Mouse (Mus musculus) forebrain, embryonic 12.5 days (tissue): ENCODE results near the gene Phkg1. TPM values are rescaled to one million over a fixed set of nuclear protein-coding genes. Genes with fewer than 3 reads are reported as not detected.
A peak's percentile ranks its signal among the peaks of the same experiment; 100 is the strongest.
"Not testable (repeated sequence)": the region's sequence is repeated elsewhere in the genome, so short reads cannot be mapped to it uniquely, and the experiment has no call there.

Experiments used
- ATAC-seq: fragments of 200-750 bp; cut with Nextera tagmentation; 2 replicates; pipeline ENCODE4 v1.8.0; 2017; ENCODE audit warnings: moderate TSS enrichment; ENCODE audit not compliant: low FRiP score
- H3K27ac ChIP-seq: fragments of 300-500 bp; sonication (generic); 2 replicates; pipeline ENCODE4 v1.5.1; 2016; ENCODE audit warnings: mild to moderate bottlenecking
- H3K27me3 ChIP-seq: fragments of 300-500 bp; sonication (generic); 2 replicates; pipeline ENCODE4 v1.6.1; 2016; ENCODE audit warnings: mild to moderate bottlenecking
- H3K36me3 ChIP-seq: fragments of 300-500 bp; sonication (generic); replicated peaks from 2 replicates; pipeline ENCODE4 v1.6.1; 2016; ENCODE audit warnings: mild to moderate bottlenecking
- H3K4me1 ChIP-seq: fragments of 300-500 bp; sonication (generic); 2 replicates; pipeline ENCODE4 v1.6.1; 2016
- H3K4me2 ChIP-seq: fragments of 300-500 bp; sonication (generic); 2 replicates; pipeline ENCODE4 v1.6.1; 2016; ENCODE audit warnings: mild to moderate bottlenecking, moderate library complexity
- H3K4me3 ChIP-seq: fragments of 300-500 bp; sonication (generic); replicated peaks from 2 replicates; pipeline ENCODE4 v1.5.1; 2016; ENCODE audit warnings: mild to moderate bottlenecking
- H3K9ac ChIP-seq: fragments of 300-500 bp; sonication (generic); 2 replicates; pipeline ENCODE4 v1.6.1; 2016; ENCODE audit warnings: mild to moderate bottlenecking
- H3K9me3 ChIP-seq: fragments of 300-500 bp; sonication (generic); 2 replicates; pipeline ENCODE4 v1.6.1; 2016
- WGBS: fragments of 180-500 bp; shearing (Covaris S2); methylation state at CpG from one replicate; pipeline ENCODE4 v1.1.7; 2016; 5-methylcytosine and 5-hydroxymethylcytosine counted together
- polyA plus RNA-seq: library from polyadenylated mRNA; unstranded; fragments of >200 nt; fragmentation: Nextera tagmentation; extraction: Ambion mirVana; gene quantifications from 2 replicates; pipeline ENCODE4 v1.2.1, GENCODE M21; 2016

The Phkg1 gene
- 0.23 and 0.32 TPM in 2 replicates for polyA plus RNA-seq

GRCm38 (mm10) chr5:129898449-129898848 lies at the start of gene Phkg1:
Gene Phkg1, minus strand, starts transcription at chr5:129898549.
- Histone ChIP-seq H3K4me2 (no peak within 1 kb of the TSS), H3K4me3 (no peak within 1 kb of the TSS), H3K9ac (no peak within 1 kb of the TSS), H3K27ac (no peak within 1 kb of the TSS), H3K27me3 (no peaks in the 10 kb centered on the region), H3K4me1 (peaks cover 12% of the 10 kb centered on the region), H3K36me3 (no peaks in the 10 kb centered on the region), H3K9me3 (no peaks in the 10 kb centered on the region)
- WGBS: 98% methylated on average over 1 of the region's 1 CpGs
- no peak for ATAC-seq

- Histone ChIP-seq H3K4me1 (peaks cover 7% of the 10 kb centered on the region), H3K27me3 (no peaks in the 10 kb centered on the region), H3K36me3 (peaks cover 9% of the 10 kb centered on the region), H3K9ac (no peak overlapping the region), H3K27ac (no peak overlapping the region), H3K4me3 (no peak overlapping the region), H3K4me2 (no peak overlapping the region), H3K9me3 (no peaks in the 10 kb centered on the region)
- ATAC-seq: no peak
- WGBS: 92% methylated on average over 2 of the region's 2 CpGs
Measured at GRCm38 (mm10) chr5:129947528-129948033, 49.2 kb upstream of the Phkg1 start.

- WGBS: 90% methylated on average over 1 of the region's 1 CpGs
- no peak overlapping the region for H3K4me2 ChIP-seq
- H3K4me3 ChIP-seq: no peak overlapping the region
Measured at GRCm38 (mm10) chr5:129943402-129943801, 45.1 kb upstream of the Phkg1 start.

GRCm38 (mm10) chr5:129942073-129942939 lies 44.0 kb upstream of the Phkg1 start:
- H3K36me3 ChIP-seq, H3K27me3 ChIP-seq, H3K4me1 ChIP-seq, H3K9me3 ChIP-seq: not testable (repeated sequence)
- peak overlapping the region; percentile 93 for H3K4me3 ChIP-seq
- peak overlapping the region; percentile 82 for H3K4me2 ChIP-seq
- peak; percentile 60 for ATAC-seq
- WGBS: under 1% methylated on average over 42 of the region's 82 CpGs
- peak overlapping the region; percentile 87 for H3K9ac ChIP-seq
- H3K27ac ChIP-seq: peak overlapping the region; percentile 59

More at GRCm38 (mm10) chr5:129943402-129943801, 45.1 kb upstream of the Phkg1 start:
- H3K36me3 ChIP-seq: peaks cover 9% of the 10 kb centered on the region
- H3K27ac ChIP-seq: no peak overlapping the region
- H3K9ac ChIP-seq: no peak overlapping the region
- H3K27me3 ChIP-seq: no peaks in the 10 kb centered on the region
- peaks cover 8% of the 10 kb centered on the region for H3K4me1 ChIP-seq
- ATAC-seq: no peak
- H3K9me3 ChIP-seq: no peaks in the 10 kb centered on the region

GRCm38 (mm10) chr5:129941495-129942045 lies 43.2 kb upstream of the Phkg1 start, which contains the start of gene Vkorc1l1:
Gene Vkorc1l1, plus strand, starts transcription at chr5:129941970.
- Histone ChIP-seq H3K4me3 (peak within 1 kb of the TSS; percentile 93), H3K36me3 (peaks cover 9% of the 10 kb centered on the region), H3K4me1 (peaks cover 13% of the 10 kb centered on the region), H3K27me3 (no peaks in the 10 kb centered on the region), H3K27ac (peak within 1 kb of the TSS; percentile 59), H3K9me3 (no peaks in the 10 kb centered on the region), H3K9ac (peak within 1 kb of the TSS; percentile 87), H3K4me2 (peak within 1 kb of the TSS; percentile 82)
- ATAC-seq: peak; percentile 95
- 2% methylated on average over 55 of the region's 59 CpGs for WGBS

- Histone ChIP-seq H3K27ac (peak overlapping the region; percentile 48), H3K4me2 (peak overlapping the region; percentile 50), H3K9ac (0 out of 2 replicates have a peak overlapping the region, but pooled peaks have one; percentile 21), H3K9me3 (no peaks in the 10 kb centered on the region), H3K4me3 (peak overlapping the region; percentile 93), H3K4me1 (peaks cover 13% of the 10 kb centered on the region), H3K27me3 (no peaks in the 10 kb centered on the region), H3K36me3 (peaks cover 9% of the 10 kb centered on the region)
- ATAC-seq: no peak
- 12% methylated on average over 9 of the region's 9 CpGs for WGBS
Measured at GRCm38 (mm10) chr5:129940736-129941494, 42.6 kb upstream of the Phkg1 start.

GRCm38 (mm10) chr5:129940281-129940680 lies 41.9 kb upstream of the Phkg1 start:
- Histone ChIP-seq H3K4me1 (peaks cover 13% of the 10 kb centered on the region), H3K9me3 (no peaks in the 10 kb centered on the region), H3K9ac (no peak overlapping the region), H3K36me3 (peaks cover 5% of the 10 kb centered on the region; the same call in 1 of the 2 replicates), H3K4me3 (no peak overlapping the region), H3K27ac (no peak overlapping the region), H3K27me3 (no peaks in the 10 kb centered on the region), H3K4me2 (no peak overlapping the region)
- ATAC-seq: no peak
- 71% methylated on average over 2 of the region's 2 CpGs for WGBS

- Histone ChIP-seq H3K27me3 (no peaks in the 10 kb centered on the region), H3K36me3 (no peaks in the 10 kb centered on the region), H3K9ac (0 out of 2 replicates have a peak overlapping the region, but pooled peaks have one; percentile 4), H3K4me3 (no peak overlapping the region), H3K4me2 (no peak overlapping the region), H3K4me1 (peaks cover 5% of the 10 kb centered on the region; the same call in 1 of the 2 replicates), H3K9me3 (no peaks in the 10 kb centered on the region), H3K27ac (no peak overlapping the region)
- no peak for ATAC-seq
- 5% methylated on average over 4 of the region's 4 CpGs for WGBS
Measured at GRCm38 (mm10) chr5:129936941-129937340, 38.6 kb upstream of the Phkg1 start.

- 49% methylated on average over 9 of the region's 9 CpGs for WGBS
- no peak for ATAC-seq
Measured at GRCm38 (mm10) chr5:129929924-129930855, 31.8 kb upstream of the Phkg1 start.

GRCm38 (mm10) chr5:129925933-129926332 lies 27.6 kb upstream of the Phkg1 start:
- Histone ChIP-seq H3K9me3 (no peaks in the 10 kb centered on the region), H3K27me3 (no peaks in the 10 kb centered on the region), H3K4me3 (no peak overlapping the region), H3K36me3 (no peaks in the 10 kb centered on the region), H3K9ac (no peak overlapping the region), H3K4me2 (no peak overlapping the region), H3K4me1 (peaks cover 4% of the 10 kb centered on the region), H3K27ac (no peak overlapping the region)
- WGBS: 86% methylated on average over 5 of the region's 5 CpGs
- no peak for ATAC-seq

More at GRCm38 (mm10) chr5:129929924-129930855, 31.8 kb upstream of the Phkg1 start:
- Histone ChIP-seq H3K27me3 (no peaks in the 10 kb centered on the region), H3K4me1 (peaks cover 4% of the 10 kb centered on the region), H3K9me3 (no peaks in the 10 kb centered on the region), H3K4me2 (no peak overlapping the region), H3K27ac (0 out of 2 replicates have a peak overlapping the region, but pooled peaks have one; percentile 31), H3K9ac (no peak overlapping the region), H3K4me3 (no peak overlapping the region), H3K36me3 (no peaks in the 10 kb centered on the region)

- no peaks in the 10 kb centered on the region for H3K27me3 ChIP-seq
- no peak for ATAC-seq
- H3K36me3 ChIP-seq: no peaks in the 10 kb centered on the region
- WGBS: 90% methylated on average over 8 of the region's 8 CpGs
- no peaks in the 10 kb centered on the region for H3K9me3 ChIP-seq
- H3K27ac ChIP-seq: no peak overlapping the region
- no peak overlapping the region for H3K4me2 ChIP-seq
- H3K4me1 ChIP-seq: peaks cover 2% of the 10 kb centered on the region; the same call in 1 of the 2 replicates
- no peak overlapping the region for H3K9ac ChIP-seq
- no peak overlapping the region for H3K4me3 ChIP-seq
Measured at GRCm38 (mm10) chr5:129924820-129925452, 26.6 kb upstream of the Phkg1 start.
